Mouse (Mus musculus): ENCODE results near the gene Cd22. TPM values are rescaled to one million over a fixed set of nuclear protein-coding genes. Genes with fewer than 3 reads are reported as not detected.
A peak's percentile ranks its signal among the peaks of the same experiment; 100 is the strongest.

The Cd22 gene
- polyA plus RNA-seq, 1 experiment from 2014 or later = not detected

DNA sequence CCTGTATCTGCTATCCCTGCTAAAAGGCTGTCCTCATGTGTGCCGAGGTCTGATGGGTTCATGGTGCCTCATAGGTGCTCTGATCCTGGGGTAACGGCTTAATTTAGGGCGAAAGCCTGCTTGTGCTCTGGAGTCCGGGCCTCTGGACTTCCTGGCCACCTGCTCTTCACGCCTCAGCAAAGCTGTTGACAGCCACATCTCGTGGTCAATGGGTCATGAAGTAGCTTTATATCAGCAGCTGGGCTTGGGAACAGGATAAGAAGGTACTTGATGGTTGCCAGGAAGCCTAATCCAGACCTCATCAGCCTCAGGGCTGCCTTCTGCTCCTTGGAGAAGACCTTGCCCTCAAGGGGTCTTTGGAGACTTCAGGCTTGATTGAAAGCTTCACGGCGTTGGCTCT is 16.8 kb downstream of the Cd22 start:
- H3K4me1 ChIP-seq (replicated peaks) = peaks cover 7% of the 10 kb centered on the region
- no peaks in the 10 kb centered on the region for H3K36me3 ChIP-seq
- H3K4me2 ChIP-seq = no peak overlapping the region
- peaks cover 44% of the 10 kb centered on the region for H3K27me3 ChIP-seq
- H3K9me3 ChIP-seq (replicated peaks) = no peaks in the 10 kb centered on the region
- 38% methylated on average over 8 of the region's 8 CpGs for WGBS
- H3K4me3 ChIP-seq = no peak overlapping the region
- no peak overlapping the region for H3K9ac ChIP-seq
- H3K27ac ChIP-seq = no peak overlapping the region
- no peak for ATAC-seq (replicated peaks; ENCODE audit: insufficient number of reproducible peaks, insufficient read depth, low FRiP score, low read depth)

DNA sequence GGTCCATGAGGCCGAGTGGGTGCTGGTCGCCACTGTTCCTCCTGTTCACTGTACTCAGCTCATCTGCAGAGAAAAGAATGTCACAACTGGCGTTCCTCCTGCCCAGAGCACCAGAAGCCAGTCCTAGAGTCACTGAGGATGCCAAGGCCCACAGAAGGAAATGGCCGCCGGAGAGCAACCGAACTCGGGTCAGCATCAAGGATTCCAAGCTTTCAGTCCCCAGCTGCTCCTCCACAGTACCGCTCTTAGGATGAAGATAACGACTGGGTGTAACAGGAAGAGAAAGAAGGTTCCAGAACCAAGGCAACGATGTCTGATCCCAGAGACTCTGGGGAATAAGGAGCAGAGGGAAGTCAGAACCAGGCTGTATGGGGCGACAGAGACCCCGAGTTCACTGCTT is 18.7 kb downstream of the Cd22 start, which contains the start of gene Ffar1:
TSS of gene Ffar1 (minus strand) at position 101 of the 400 bp plus-strand sequence.
- ATAC-seq (replicated peaks; ENCODE audit: insufficient number of reproducible peaks, insufficient read depth, low FRiP score, low read depth) = no peak
- Histone ChIP-seq H3K4me2 (no peak within 1 kb of the TSS), H3K27ac (no peak within 1 kb of the TSS), H3K9me3 (replicated peaks) (no peaks in the 10 kb centered on the region), H3K9ac (no peak within 1 kb of the TSS), H3K27me3 (peaks cover 36% of the 10 kb centered on the region), H3K4me3 (no peak within 1 kb of the TSS), H3K36me3 (no peaks in the 10 kb centered on the region), H3K4me1 (replicated peaks) (peaks cover 7% of the 10 kb centered on the region)
- whole genome bisulfite sequencing = 80% methylated on average over 12 of the region's 12 CpGs

DNA sequence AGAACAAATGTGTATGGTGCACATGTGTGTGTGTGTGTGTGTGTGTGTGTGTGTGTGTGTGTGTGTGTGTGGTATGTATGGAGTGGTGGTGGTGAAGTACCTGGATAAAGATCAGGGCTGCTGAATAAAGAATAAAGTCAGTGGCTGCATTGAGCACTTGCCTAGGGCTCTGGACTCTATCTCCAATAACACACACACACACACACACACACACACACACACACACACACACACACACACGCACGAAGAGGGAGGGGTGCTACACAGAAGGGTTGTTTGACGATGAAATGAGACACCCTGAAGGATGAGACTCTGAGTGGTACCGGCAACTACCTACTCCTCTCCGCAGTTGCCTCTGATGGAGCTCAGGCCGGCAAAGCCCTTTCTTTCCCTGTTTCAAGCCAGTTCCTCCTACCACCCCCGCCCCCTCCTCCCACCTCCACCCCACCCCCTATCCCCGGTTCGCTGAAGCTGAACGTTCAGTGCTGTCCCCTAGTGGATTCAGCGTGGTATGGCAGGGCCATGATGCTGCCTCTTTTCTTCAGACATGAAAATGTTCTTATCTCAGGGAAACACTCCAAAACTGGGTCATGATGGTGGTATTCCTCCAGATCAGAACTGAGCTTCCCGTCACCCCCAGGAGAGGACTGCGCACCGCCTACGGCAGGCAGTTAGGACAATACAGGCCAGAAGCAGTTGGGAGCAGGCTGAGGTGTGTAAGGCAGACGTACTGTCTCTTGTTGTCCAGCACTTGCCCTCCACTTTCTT is 20.3 kb downstream of the Cd22 start:
- H3K27me3 ChIP-seq = peaks cover 37% of the 10 kb centered on the region
- H3K9ac ChIP-seq = no peak overlapping the region

DNA sequence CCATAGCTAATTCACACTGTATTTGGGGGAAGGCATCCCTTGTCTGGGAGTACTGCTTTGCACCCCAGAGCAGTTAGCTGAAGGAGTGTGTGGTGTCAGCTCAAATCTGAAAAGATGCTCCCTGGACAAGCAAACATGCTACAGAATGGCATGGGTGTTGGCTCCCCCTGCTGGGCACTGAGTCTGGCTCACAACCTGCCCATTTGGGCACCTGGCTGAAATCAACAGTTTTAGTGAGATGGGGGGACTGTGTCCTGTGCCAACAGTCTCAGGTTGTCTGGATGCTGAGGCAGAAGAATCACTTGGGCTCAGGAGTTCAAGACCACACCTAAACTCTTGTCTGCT is 20.9 kb downstream of the Cd22 start:
- no peak overlapping the region for H3K4me2 ChIP-seq
- ATAC-seq (replicated peaks; ENCODE audit: insufficient number of reproducible peaks, insufficient read depth, low FRiP score, low read depth) = no peak
- H3K36me3 ChIP-seq = no peaks in the 10 kb centered on the region
- no peak overlapping the region for H3K27ac ChIP-seq
- H3K27me3 ChIP-seq = peaks cover 32% of the 10 kb centered on the region
- no peak overlapping the region for H3K9ac ChIP-seq
- no peaks in the 10 kb centered on the region for H3K9me3 ChIP-seq (replicated peaks)
- peaks cover 7% of the 10 kb centered on the region for H3K4me1 ChIP-seq (replicated peaks)
- no peak overlapping the region for H3K4me3 ChIP-seq

More for the DNA sequence above, 20.3 kb downstream of the Cd22 start:
- Histone ChIP-seq H3K4me1 (replicated peaks) (peaks cover 7% of the 10 kb centered on the region), H3K27ac (no peak overlapping the region), H3K9me3 (replicated peaks) (no peaks in the 10 kb centered on the region), H3K4me3 (peak overlapping the region; percentile 23; the same call in 1 of the 2 replicates), H3K36me3 (no peaks in the 10 kb centered on the region), H3K4me2 (peak overlapping the region; percentile 52)
- whole genome bisulfite sequencing = 7% methylated on average over 14 of the region's 16 CpGs
- peak; percentile 42; the same call in 1 of the 2 replicates for ATAC-seq (replicated peaks; ENCODE audit: insufficient number of reproducible peaks, insufficient read depth, low FRiP score, low read depth)

DNA sequence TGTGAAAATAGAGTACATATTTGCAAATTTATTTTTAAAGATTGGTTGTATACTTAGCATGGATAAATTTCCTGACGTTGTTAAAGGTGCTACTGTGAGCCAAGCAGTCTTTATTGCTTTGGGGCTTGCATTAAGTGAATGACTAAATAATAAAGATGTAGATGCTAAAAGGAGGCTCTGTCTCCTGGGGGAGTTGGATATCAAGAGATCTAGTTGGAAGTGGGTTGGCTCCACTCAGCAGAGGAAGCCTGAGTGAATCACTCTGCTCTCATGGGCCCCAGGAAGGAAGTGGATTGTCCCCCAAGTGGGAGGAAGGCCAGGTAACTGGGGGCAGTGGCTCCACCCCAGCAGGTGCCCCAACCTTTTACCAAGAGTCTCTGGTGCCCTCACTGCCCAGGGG is 22.4 kb downstream of the Cd22 start:
- Histone ChIP-seq H3K4me1 (replicated peaks) (peaks cover 3% of the 10 kb centered on the region; the same call in 1 of the 2 replicates), H3K36me3 (no peaks in the 10 kb centered on the region), H3K4me2 (no peak overlapping the region), H3K4me3 (no peak overlapping the region), H3K9ac (no peak overlapping the region), H3K27ac (no peak overlapping the region), H3K9me3 (replicated peaks) (no peaks in the 10 kb centered on the region), H3K27me3 (peaks cover 31% of the 10 kb centered on the region)
- ATAC-seq (replicated peaks; ENCODE audit: insufficient number of reproducible peaks, insufficient read depth, low FRiP score, low read depth) = no peak
- WGBS = 56% methylated on average over 1 of the region's 1 CpGs

DNA sequence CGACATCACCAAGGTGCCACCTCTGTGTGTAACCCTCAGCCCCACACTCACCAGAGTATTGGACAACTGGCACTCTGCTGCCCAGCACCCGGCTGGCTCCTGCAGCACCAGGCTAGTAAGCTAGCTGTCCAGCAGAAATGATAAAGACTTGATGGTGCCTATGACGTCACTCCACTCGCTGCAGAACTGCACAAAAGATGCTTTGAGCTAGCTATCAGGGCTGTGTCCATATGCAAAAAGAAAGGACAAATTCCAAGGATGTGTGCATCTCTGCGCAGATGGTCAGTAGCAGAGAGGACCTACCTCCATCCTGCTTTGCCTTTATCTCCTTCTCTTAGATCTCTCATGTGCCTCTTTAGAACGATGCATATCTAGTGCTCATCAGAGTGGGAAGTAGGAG is 24.1 kb downstream of the Cd22 start, which contains the start of gene Ffar3:
TSS of gene Ffar3 (minus strand) at position 101 of the 400 bp plus-strand sequence.
- ATAC-seq (replicated peaks; ENCODE audit: insufficient number of reproducible peaks, insufficient read depth, low FRiP score, low read depth) = no peak
- Histone ChIP-seq H3K9ac (no peak within 1 kb of the TSS), H3K4me1 (replicated peaks) (peaks cover 3% of the 10 kb centered on the region; the same call in 1 of the 2 replicates), H3K9me3 (replicated peaks) (no peaks in the 10 kb centered on the region), H3K36me3 (no peaks in the 10 kb centered on the region), H3K4me2 (no peak within 1 kb of the TSS), H3K27me3 (peaks cover 17% of the 10 kb centered on the region), H3K27ac (no peak within 1 kb of the TSS), H3K4me3 (no peak within 1 kb of the TSS)
- WGBS = 49% methylated on average over 6 of the region's 6 CpGs

DNA sequence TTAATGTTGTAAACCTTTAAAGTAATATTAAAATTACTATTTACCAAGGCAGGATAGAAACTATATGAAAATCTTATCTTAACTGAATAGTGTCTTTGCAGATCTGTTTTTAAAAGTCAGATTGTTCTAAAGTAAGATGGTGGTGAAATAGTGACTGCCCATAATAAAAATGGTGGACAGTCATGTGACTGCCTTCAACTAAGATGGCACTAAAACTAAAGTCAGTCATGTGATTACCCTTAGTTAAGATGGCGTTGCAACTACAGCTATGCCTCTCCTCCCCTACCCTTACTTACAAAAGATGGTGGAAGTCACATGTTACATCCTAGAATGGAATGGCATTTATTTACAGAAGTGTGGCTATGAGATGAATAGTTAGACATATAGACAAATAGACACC is 28.7 kb downstream of the Cd22 start:
- H3K4me3 ChIP-seq = no peak overlapping the region
- H3K36me3 ChIP-seq = no peaks in the 10 kb centered on the region
- H3K4me1 ChIP-seq (replicated peaks) = no peaks in the 10 kb centered on the region
- H3K4me2 ChIP-seq = no peak overlapping the region
- ATAC-seq (replicated peaks; ENCODE audit: insufficient number of reproducible peaks, insufficient read depth, low FRiP score, low read depth) = no peak
- peaks cover 6% of the 10 kb centered on the region for H3K27me3 ChIP-seq
- no peaks in the 10 kb centered on the region for H3K9me3 ChIP-seq (replicated peaks)
- H3K27ac ChIP-seq = no peak overlapping the region
- WGBS = 85% methylated on average over 1 of the region's 1 CpGs
- no peak overlapping the region for H3K9ac ChIP-seq

DNA sequence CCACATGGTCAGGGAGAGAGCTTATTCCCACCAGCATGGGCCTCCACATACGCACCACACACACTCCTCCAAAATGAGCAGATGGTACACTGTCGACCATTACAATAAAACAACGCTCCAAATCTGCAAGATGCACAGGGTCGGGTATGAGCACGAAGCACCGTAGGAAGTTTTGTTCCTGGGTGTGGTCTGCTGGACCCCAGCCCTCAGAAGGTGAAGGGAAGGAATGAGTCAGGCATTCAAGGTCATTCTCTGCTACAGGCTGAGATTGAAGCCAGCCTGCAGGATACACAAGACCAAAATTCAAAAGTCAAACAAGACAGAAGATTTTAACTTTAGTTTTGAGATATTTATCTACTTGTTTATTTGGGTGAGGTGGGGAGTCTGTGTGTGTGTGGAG is 32.2 kb downstream of the Cd22 start:
- Histone ChIP-seq H3K4me1 (replicated peaks) (no peaks in the 10 kb centered on the region), H3K27ac (no peak overlapping the region), H3K27me3 (no peaks in the 10 kb centered on the region), H3K4me2 (no peak overlapping the region), H3K36me3 (no peaks in the 10 kb centered on the region), H3K4me3 (no peak overlapping the region), H3K9ac (no peak overlapping the region), H3K9me3 (replicated peaks) (no peaks in the 10 kb centered on the region)
- ATAC-seq (replicated peaks; ENCODE audit: insufficient number of reproducible peaks, insufficient read depth, low FRiP score, low read depth) = no peak
- 64% methylated on average over 6 of the region's 6 CpGs for WGBS

DNA sequence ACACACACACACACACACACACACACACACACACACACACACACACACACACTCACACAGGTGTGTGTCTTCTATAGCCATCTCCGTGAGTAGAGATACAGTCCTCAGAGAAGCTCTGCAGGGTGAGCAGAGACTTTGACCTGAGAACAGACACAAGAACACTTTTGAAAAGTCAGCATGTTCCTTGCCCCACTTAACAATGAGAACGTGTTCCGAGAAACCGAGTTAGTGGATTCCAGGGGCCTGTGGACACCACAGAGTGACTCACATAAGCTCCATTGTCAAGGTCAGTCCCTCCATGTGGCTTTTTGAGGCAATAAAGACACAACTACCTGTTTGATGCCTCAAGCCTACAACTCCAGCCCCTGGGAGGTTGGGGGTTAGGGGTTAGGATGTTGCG is 32.8 kb downstream of the Cd22 start:
- ATAC-seq (replicated peaks; ENCODE audit: insufficient number of reproducible peaks, insufficient read depth, low FRiP score, low read depth) = no peak
- H3K9ac ChIP-seq = no peak overlapping the region
- H3K4me1 ChIP-seq (replicated peaks) = no peaks in the 10 kb centered on the region
- H3K4me3 ChIP-seq = no peak overlapping the region
- H3K4me2 ChIP-seq = no peak overlapping the region
- WGBS = 64% methylated on average over 5 of the region's 5 CpGs
- no peak overlapping the region for H3K27ac ChIP-seq
- no peaks in the 10 kb centered on the region for H3K36me3 ChIP-seq
- H3K9me3 ChIP-seq (replicated peaks) = no peaks in the 10 kb centered on the region
- no peaks in the 10 kb centered on the region for H3K27me3 ChIP-seq

DNA sequence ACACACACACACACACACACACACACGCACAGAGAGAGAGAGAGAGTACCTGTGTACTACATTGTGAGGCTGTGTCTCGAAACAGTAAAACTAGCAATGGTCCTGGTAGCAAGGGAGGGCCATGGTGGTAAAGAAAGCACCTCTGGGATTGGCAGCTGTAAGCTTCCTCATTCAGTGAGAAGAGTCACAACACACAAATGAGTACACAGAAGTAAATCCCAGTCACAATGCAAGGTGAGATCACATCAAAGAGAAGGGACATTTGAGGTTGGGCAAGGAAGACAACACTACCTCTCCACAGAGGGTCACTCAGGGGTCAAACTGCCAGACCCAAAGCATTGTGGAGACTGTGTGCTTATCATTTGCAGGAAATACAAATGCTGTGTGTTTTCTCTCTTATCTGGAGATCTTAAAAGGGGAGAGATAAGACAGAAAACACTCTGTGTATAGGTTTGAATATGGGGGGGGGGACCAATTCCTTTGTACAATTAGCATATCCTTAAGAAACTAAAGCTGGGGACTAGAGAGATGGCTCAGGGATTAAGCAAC is 33.6 kb downstream of the Cd22 start:
- ATAC-seq (replicated peaks; ENCODE audit: insufficient number of reproducible peaks, insufficient read depth, low FRiP score, low read depth) = no peak

DNA sequence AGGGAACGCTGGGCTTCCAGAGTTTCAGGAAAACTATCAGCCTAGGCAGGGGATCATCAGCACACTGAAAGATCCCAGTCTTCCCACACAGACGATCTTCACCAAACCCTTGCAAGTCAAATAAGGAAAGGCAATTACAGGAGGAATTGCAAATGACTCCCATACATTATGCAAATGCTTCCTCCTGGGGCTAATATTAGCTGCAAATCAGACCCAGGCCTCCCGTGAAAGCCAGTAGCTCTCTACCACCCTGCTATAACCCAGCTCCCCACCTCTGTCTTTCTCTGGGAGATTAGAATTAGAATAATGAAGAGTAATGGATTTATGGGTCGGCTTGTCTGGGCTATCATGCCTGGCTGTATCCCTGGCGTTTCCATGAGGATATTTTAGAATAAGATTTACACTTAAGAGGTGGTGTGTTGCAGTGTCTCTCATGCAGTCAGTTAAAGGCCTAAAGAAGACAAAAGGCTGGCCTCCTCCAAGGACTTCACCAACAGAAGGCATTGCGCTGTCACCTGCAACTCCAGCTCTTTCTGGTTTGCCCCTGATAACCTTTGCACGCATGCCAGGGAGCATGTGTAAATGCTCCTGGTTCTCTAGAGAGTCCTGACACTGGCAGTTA is 35.4 kb downstream of the Cd22 start:
- 39% methylated on average over 7 of the region's 7 CpGs for WGBS
- Histone ChIP-seq H3K4me3 (no peak overlapping the region), H3K36me3 (no peaks in the 10 kb centered on the region), H3K27me3 (no peaks in the 10 kb centered on the region), H3K4me1 (replicated peaks) (peaks cover 5% of the 10 kb centered on the region; the same call in 1 of the 2 replicates), H3K4me2 (no peak overlapping the region), H3K9me3 (replicated peaks) (no peaks in the 10 kb centered on the region), H3K27ac (no peak overlapping the region), H3K9ac (no peak overlapping the region)
- no peak for ATAC-seq (replicated peaks; ENCODE audit: insufficient number of reproducible peaks, insufficient read depth, low FRiP score, low read depth)

More for the DNA sequence above, 33.6 kb downstream of the Cd22 start:
- Histone ChIP-seq H3K36me3 (no peaks in the 10 kb centered on the region), H3K9me3 (replicated peaks) (no peaks in the 10 kb centered on the region), H3K4me3 (no peak overlapping the region), H3K4me1 (replicated peaks) (no peaks in the 10 kb centered on the region), H3K9ac (no peak overlapping the region), H3K27me3 (no peaks in the 10 kb centered on the region), H3K4me2 (no peak overlapping the region), H3K27ac (no peak overlapping the region)
- WGBS = 45% methylated on average over 2 of the region's 2 CpGs

All from heart, embryonic 15.5 days (tissue).